Mouse (Mus musculus): Measurements from ENCODE around the gene Dqx1.
A peak's percentile ranks its signal among the peaks of the same experiment; 100 is the strongest.

Dqx1 gene

GRCm38 (mm10) chr6:83108762-83109668 lies 51.4 kb downstream of the Dqx1 start, which contains the start of gene Mrpl53:
Gene Mrpl53 (plus strand): TSS chr6:83109040.
- peak; percentile 80 for DNase-seq

- DNase-seq = no peak
Measured at GRCm38 (mm10) chr6:83111510-83112136, 54.0 kb downstream of the Dqx1 start.

- peak; percentile 96 for DNase-seq
Measured at GRCm38 (mm10) chr6:83115011-83115671, 57.5 kb downstream of the Dqx1 start, which contains the start of gene Mogs. Gene Mogs (plus strand): TSS chr6:83115496.

- DNase-seq = no peak
Measured at GRCm38 (mm10) chr6:83115682-83116372, 58.2 kb downstream of the Dqx1 start.

DNA sequence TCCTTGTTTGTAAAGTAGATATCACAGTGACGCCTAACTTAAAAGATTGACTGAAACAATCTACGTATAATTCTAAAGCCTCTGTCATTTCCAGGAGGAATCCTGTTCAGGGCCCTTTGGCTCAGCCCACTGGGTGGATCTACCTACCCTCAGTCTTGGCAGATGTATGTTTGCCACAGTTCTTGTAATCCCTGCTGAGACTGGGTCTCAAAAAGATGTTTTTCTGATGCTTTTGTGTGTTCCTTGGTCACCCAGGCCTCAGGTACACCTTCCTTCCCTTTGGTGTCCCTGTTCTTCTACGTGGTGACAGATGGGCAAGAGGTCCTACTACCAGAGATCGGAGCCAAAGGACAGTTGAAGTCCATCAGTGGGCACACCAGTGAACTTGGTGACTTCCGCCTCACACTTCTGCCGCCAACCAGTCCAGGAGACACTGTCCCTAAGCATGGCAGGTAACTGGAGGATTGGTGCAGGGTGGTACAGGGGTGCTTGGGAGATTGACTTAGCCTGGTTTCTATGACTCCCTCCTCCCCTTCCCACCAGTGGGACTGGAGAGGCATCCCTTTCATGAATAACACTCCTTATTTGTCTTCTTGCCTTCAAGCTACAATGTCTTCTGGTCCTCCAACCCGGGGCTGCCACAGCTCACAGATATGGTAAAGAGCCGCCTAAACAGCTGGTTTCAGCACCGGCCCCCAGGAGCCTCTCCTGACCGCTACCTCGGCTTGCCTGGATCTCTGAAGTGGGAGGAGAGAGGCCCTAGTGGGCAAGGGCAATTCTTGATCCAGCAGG lies 58.9 kb downstream of the Dqx1 start:
- DNase-seq = no peak
